Mouse (Mus musculus) left cerebral cortex, postnatal 14 days (tissue): ENCODE results near the gene Sh3glb1. TPM values are rescaled to one million over a fixed set of nuclear protein-coding genes. Genes with fewer than 3 reads are reported as not detected.

Source experiments
- DNase-seq, 2 experiments: peaks; one replicate each; pipeline ENCODE4 v3.0.0; 2021 to 2022; ENCODE audit warnings: low spot score in 2 of 2, mixed read lengths in 1 of 2
- intact Hi-C: fragments of 180-260 bp; cut with DNase I; formaldehyde crosslinking; loops from one replicate; pipeline ENCODE4 v1.15.1; 2025
- total RNA-seq, 2 experiments: library from RNA; stranded (reverse); gene quantifications; 2 replicates each; pipeline ENCODE4 v1.2.3; 2021

The Sh3glb1 gene
- total RNA-seq, 2 experiments from 2014 or later, result 82.3 TPM

- DNase-seq, result no peak
- intact Hi-C loops, result no loop called here
These were observed 2.3 kb downstream of the Sh3glb1 start for GRCm38 (mm10) chr3:144717835-144718234.

GRCm38 (mm10) chr3:144717121-144717520 lies 3.0 kb downstream of the Sh3glb1 start:
- intact Hi-C loops, result no loop called here
- no peak for DNase-seq

GRCm38 (mm10) chr3:144715901-144716300 lies 4.2 kb downstream of the Sh3glb1 start:
- intact Hi-C loops, result no loop called here
- no peak for DNase-seq

GRCm38 (mm10) chr3:144715033-144715432 lies 5.1 kb downstream of the Sh3glb1 start:
- DNase-seq, result no peak
- intact Hi-C loops, result no loop called here

- DNase-seq, result no peak
- intact Hi-C loops, result no loop called here
These were observed 5.5 kb downstream of the Sh3glb1 start for GRCm38 (mm10) chr3:144714606-144715005.

- no peak for DNase-seq
These were observed 6.0 kb downstream of the Sh3glb1 start for GRCm38 (mm10) chr3:144714126-144714525.

GRCm38 (mm10) chr3:144711607-144712206 lies 8.4 kb downstream of the Sh3glb1 start:
- intact Hi-C loops, result no loop called here

More at GRCm38 (mm10) chr3:144714126-144714525, 6.0 kb downstream of the Sh3glb1 start:
- intact Hi-C loops, result no loop called here

GRCm38 (mm10) chr3:144708612-144709011 lies 11.5 kb downstream of the Sh3glb1 start:
- DNase-seq, result no peak
- intact Hi-C loops, result no loop called here

More at GRCm38 (mm10) chr3:144711607-144712206, 8.4 kb downstream of the Sh3glb1 start:
- no peak for DNase-seq

GRCm38 (mm10) chr3:144703959-144704358 lies 16.2 kb downstream of the Sh3glb1 start:
- intact Hi-C loops, result no loop called here
- no peak for DNase-seq

GRCm38 (mm10) chr3:144698790-144699433 lies 21.2 kb downstream of the Sh3glb1 start:
- intact Hi-C loops, result no loop called here

GRCm38 (mm10) chr3:144697942-144698341 lies 22.2 kb downstream of the Sh3glb1 start:
- DNase-seq, result no peak
- intact Hi-C loops, result no loop called here

More at GRCm38 (mm10) chr3:144698790-144699433, 21.2 kb downstream of the Sh3glb1 start:
- no peak for DNase-seq

- DNase-seq, result no peak
- intact Hi-C loops, result no loop called here
These were observed 23.0 kb downstream of the Sh3glb1 start for GRCm38 (mm10) chr3:144697154-144697553.

GRCm38 (mm10) chr3:144694941-144695340 lies 25.2 kb downstream of the Sh3glb1 start:
- intact Hi-C loops, result no loop called here

GRCm38 (mm10) chr3:144694040-144694439 lies 26.1 kb downstream of the Sh3glb1 start:
- intact Hi-C loops, result no loop called here
- DNase-seq, result no peak

More at GRCm38 (mm10) chr3:144694941-144695340, 25.2 kb downstream of the Sh3glb1 start:
- no peak for DNase-seq

GRCm38 (mm10) chr3:144692052-144692451 lies 28.1 kb downstream of the Sh3glb1 start:
- intact Hi-C loops, result no loop called here
- DNase-seq, result peak in 1 of 2 experiments; percentile 42

- no peak for DNase-seq
- intact Hi-C loops, result no loop called here
These were observed 30.9 kb downstream of the Sh3glb1 start for GRCm38 (mm10) chr3:144689236-144689635.

- DNase-seq, result no peak
- intact Hi-C loops, result no loop called here
These were observed 31.9 kb downstream of the Sh3glb1 start for GRCm38 (mm10) chr3:144688284-144688683.

GRCm38 (mm10) chr3:144687618-144688017 lies 32.5 kb downstream of the Sh3glb1 start:
- intact Hi-C loops, result no loop called here
- DNase-seq, result no peak

- DNase-seq, result no peak
- intact Hi-C loops, result no loop called here
These were observed 34.0 kb downstream of the Sh3glb1 start for GRCm38 (mm10) chr3:144686146-144686545.

- intact Hi-C loops, result no loop called here
- DNase-seq, result no peak
These were observed 36.9 kb downstream of the Sh3glb1 start for GRCm38 (mm10) chr3:144683136-144683814.
